Mouse (Mus musculus) ES-E14 (cell line): ENCODE data around the gene Prkar1a.

Source experiments
- CHD2 ChIP-seq: IDR thresholded peaks from 2 replicates; pipeline ENCODE4 v1.6.1; 2014; ENCODE audit warnings: mild to moderate bottlenecking, low read depth, low read length, inconsistent platforms
- ZC3H11A ChIP-seq: IDR thresholded peaks from 2 replicates; pipeline ENCODE4 v1.6.1; 2012; ENCODE audit warnings: low read depth, mild to moderate bottlenecking, inconsistent platforms, low read length, borderline replicate concordance
- ZNF384 ChIP-seq: IDR thresholded peaks from 2 replicates; pipeline ENCODE4 v1.6.1; 2012; ENCODE audit warnings: low read depth, low read length, inconsistent platforms

- TF ChIP-seq ZNF384, result no peak
- TF ChIP-seq ZC3H11A, result no peak
- TF ChIP-seq CHD2, result no peak
Observed at GRCm38 (mm10) chr11:109697089-109697643, 48.0 kb downstream of the Prkar1a start.
